Mouse (Mus musculus) ES-E14 (cell line): ENCODE results near the gene Srsf3. TPM values are rescaled to one million over a fixed set of nuclear protein-coding genes. Genes with fewer than 3 reads are reported as not detected.
A peak's percentile ranks its signal among the peaks of the same experiment; 100 is the strongest.

Experiments used
- DNase-seq: peaks from one replicate; pipeline ENCODE4 v3.0.0-alpha.2; 2013; ENCODE audit warnings: low read depth, low spot score
- H3K27ac ChIP-seq: 2 replicates; pipeline ENCODE4 v1.5.1; 2012; ENCODE audit warnings: low read depth, mild to moderate bottlenecking, low read length, moderate library complexity, mixed read lengths; ENCODE audit not compliant: poor library complexity, insufficient read depth, severe bottlenecking
- H3K36me3 ChIP-seq: 2 replicates; pipeline ENCODE4 v1.6.1; 2012; ENCODE audit warnings: mild to moderate bottlenecking, low read length, moderate library complexity, mixed read lengths; ENCODE audit not compliant: control insufficient read depth, poor library complexity, insufficient read depth, severe bottlenecking
- H3K4me1 ChIP-seq, 2 experiments: fragments of 150-350 bp in 1 of 2; sonication (generic) in 1 of 2; 2 replicates each; pipeline ENCODE4 v1.6.1; 2012; ENCODE audit warnings: low read length in 2 of 2, mild to moderate bottlenecking in 1 of 2, mixed read lengths in 1 of 2; ENCODE audit not compliant: control insufficient read depth in 2 of 2, insufficient read depth in 2 of 2, poor library complexity in 1 of 2
- H3K4me3 ChIP-seq, 2 experiments: fragments of 150-350 bp in 1 of 2; sonication (generic) in 1 of 2; 2 replicates each; pipeline ENCODE4 v1.5.1; 2012; ENCODE audit warnings: low read length in 2 of 2, low read depth in 1 of 2, mild to moderate bottlenecking in 1 of 2, mixed read lengths in 1 of 2; ENCODE audit not compliant: insufficient read depth in 1 of 2, poor library complexity in 1 of 2, severe bottlenecking in 1 of 2
- H3K9ac ChIP-seq: 2 replicates; pipeline ENCODE4 v1.6.1; 2012; ENCODE audit warnings: low read depth, mild to moderate bottlenecking, low read length, mixed read lengths; ENCODE audit not compliant: poor library complexity, insufficient read depth, severe bottlenecking
- H3K9me3 ChIP-seq: fragments of 150-350 bp; sonication (generic); 2 replicates; pipeline ENCODE4 v1.6.1; 2012; ENCODE audit warnings: low read depth, mild to moderate bottlenecking, low read length; ENCODE audit not compliant: control insufficient read depth, insufficient read depth
- CHD2 ChIP-seq: IDR thresholded peaks from 2 replicates; pipeline ENCODE4 v1.6.1; 2014; ENCODE audit warnings: mild to moderate bottlenecking, low read depth, low read length, inconsistent platforms
- HCFC1 ChIP-seq: IDR thresholded peaks from 2 replicates; pipeline ENCODE4 v1.6.1; 2012; ENCODE audit warnings: low read length, inconsistent platforms, borderline replicate concordance; ENCODE audit not compliant: insufficient read depth
- MAFK ChIP-seq: IDR thresholded peaks from 2 replicates; pipeline ENCODE4 v1.6.1; 2014; ENCODE audit warnings: mild to moderate bottlenecking, low read depth, low read length, inconsistent platforms; ENCODE audit not compliant: insufficient read depth
- ZC3H11A ChIP-seq: IDR thresholded peaks from 2 replicates; pipeline ENCODE4 v1.6.1; 2012; ENCODE audit warnings: low read depth, mild to moderate bottlenecking, inconsistent platforms, low read length, borderline replicate concordance
- ZNF384 ChIP-seq: IDR thresholded peaks from 2 replicates; pipeline ENCODE4 v1.6.1; 2012; ENCODE audit warnings: low read depth, low read length, inconsistent platforms
- in situ Hi-C, 2 experiments: fragments of 600-800 bp; cut with MboI; formaldehyde crosslinking; loops; one replicate each; pipeline ENCODE4 v1.15.1; 2025; ENCODE audit warnings: low sequenced_read_pairs in 2 of 2, inconsistent platforms in 1 of 2; ENCODE audit not compliant: unreplicated experiment in 2 of 2
- total RNA-seq: library from RNA; depleted of rRNA; stranded (reverse); fragments of 300-350 nt; gene quantifications from 2 replicates; pipeline ENCODE4 v1.2.3, GENCODE M21; 2012

Srsf3 gene
- total RNA-seq, 1 experiment, result 317 TPM

DNA sequence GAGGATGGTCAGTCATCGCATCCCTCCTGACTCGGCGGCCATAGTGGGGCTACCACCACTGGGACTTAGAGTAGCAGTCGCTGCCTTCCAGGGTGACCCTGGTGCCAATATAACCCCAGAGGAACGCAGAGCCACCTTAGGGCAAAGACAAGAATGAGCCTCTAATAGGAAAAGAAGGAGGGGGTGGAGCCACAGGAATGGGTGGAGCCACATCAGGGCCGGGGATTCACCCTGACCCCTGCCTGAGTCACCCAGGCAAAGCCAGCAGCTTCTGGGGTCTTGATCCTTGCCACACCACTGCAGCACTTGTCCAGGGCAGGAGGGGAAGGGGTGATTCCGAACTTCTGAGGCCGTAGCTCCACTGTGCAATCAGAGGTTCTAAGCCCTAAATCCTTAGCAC is 51.2 kb downstream of the Srsf3 start:
- in situ Hi-C loops, result no loop called here
- Histone ChIP-seq H3K27ac (no peak overlapping the region), H3K36me3 (no peaks in the 10 kb centered on the region), H3K9ac (0 out of 2 replicates have a peak overlapping the region, but pooled peaks have one; percentile 13), H3K9me3 (no peaks in the 10 kb centered on the region), H3K4me3 (peak overlapping the region in 1 of 2 experiments; percentile 33; a peak in 1 of 4 replicates), H3K4me1 (peaks cover 6 to 20% of the 10 kb centered on the region in 2 experiments)
- TF ChIP-seq ZNF384 (no peak), CHD2 (no peak), ZC3H11A (no peak)
- no peak for DNase-seq

DNA sequence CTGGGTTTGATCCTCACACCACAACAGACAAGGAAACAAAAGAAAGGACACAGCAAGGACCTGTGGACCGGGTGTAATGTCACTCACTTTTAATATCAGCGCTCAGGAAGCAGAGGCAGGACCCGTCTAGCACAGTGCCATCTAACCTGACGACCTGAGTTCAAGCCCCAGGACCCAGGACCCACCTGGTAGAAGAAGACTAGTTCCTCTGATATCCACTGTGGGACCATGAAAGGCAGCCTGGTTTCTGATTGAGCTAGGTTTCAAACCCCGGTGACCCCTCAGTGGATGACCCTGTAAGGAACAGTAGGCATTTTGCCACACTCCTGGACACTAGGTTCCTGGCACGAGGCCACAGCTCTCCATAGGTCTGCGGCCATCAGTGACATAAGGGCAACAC is 52.2 kb downstream of the Srsf3 start:
- H3K4me1 ChIP-seq, result peaks cover 3 to 20% of the 10 kb centered on the region in 2 experiments; a peak in 3 of 4 replicates
- H3K36me3 ChIP-seq, result no peaks in the 10 kb centered on the region
- no peaks in the 10 kb centered on the region for H3K9me3 ChIP-seq
- no peak overlapping the region for H3K4me3 ChIP-seq
- no peak for DNase-seq
- in situ Hi-C loops, result no loop called here
- H3K9ac ChIP-seq, result no peak overlapping the region
- no peak for TF ChIP-seq CHD2
- no peak for TF ChIP-seq ZC3H11A
- TF ChIP-seq ZNF384, result no peak
- no peak for TF ChIP-seq HCFC1
- TF ChIP-seq MAFK, result no peak
- no peak overlapping the region for H3K27ac ChIP-seq

DNA sequence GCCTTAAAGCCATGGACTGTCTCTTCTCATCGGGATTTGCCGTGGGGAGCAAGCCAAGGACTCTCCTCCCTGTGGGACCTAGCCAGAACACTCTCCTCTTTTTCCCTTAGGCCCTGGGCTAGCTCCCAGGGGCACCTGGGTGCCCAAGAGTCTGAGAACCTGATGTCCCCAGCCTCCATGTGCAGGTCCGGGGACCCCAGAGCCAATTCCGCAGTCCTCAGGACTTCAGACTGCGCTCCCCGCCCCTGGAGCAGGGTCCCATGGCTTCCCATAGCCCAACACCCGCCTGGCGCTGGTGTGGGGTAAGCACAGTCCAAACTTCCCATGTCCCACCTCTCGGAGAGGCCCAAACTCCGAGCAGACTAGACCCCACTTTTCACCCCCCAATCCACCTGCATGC is 52.8 kb downstream of the Srsf3 start:
- H3K4me3 ChIP-seq, result no peak overlapping the region
- peaks cover 3 to 24% of the 10 kb centered on the region in 2 experiments; a peak in 3 of 4 replicates for H3K4me1 ChIP-seq
- DNase-seq, result no peak
- H3K9me3 ChIP-seq, result no peaks in the 10 kb centered on the region
- no peaks in the 10 kb centered on the region for H3K36me3 ChIP-seq
- in situ Hi-C loops, result no loop called here
- no peak overlapping the region for H3K27ac ChIP-seq
- H3K9ac ChIP-seq, result no peak overlapping the region
- TF ChIP-seq CHD2 (no peak), MAFK (no peak), ZC3H11A (no peak), ZNF384 (no peak), HCFC1 (no peak)

DNA sequence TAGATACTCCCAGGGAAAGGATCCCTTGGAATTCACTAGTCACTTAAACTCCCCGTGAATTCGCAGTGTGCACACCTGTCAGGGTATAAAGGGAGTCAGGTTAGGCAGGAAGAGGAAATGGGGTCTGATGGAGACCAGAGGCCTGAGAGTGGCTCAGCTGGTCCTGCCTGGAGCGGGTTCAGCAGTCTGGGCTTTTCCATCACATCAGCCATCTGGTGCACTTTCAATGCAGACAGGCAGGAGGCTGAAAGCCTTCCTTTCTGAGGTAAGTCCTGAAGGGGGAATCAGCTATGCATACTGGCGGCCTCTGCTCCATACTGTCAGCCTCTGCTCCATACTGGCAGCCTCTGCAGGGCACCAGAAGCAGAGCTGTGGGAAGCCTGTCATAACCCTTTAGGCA is 54.5 kb downstream of the Srsf3 start:
- Histone ChIP-seq H3K27ac (no peak overlapping the region), H3K9ac (no peak overlapping the region), H3K4me1 (peaks cover 0 to 18% of the 10 kb centered on the region in 2 experiments; a peak in 2 of 4 replicates), H3K9me3 (no peaks in the 10 kb centered on the region), H3K4me3 (no peak overlapping the region), H3K36me3 (no peaks in the 10 kb centered on the region)
- TF ChIP-seq MAFK (no peak), ZNF384 (peak; percentile 47; the same call in 1 of the 2 replicates)
- in situ Hi-C loops, result no loop called here
- no peak for DNase-seq

GRCm38 (mm10) chr17:29090776-29091175 is 58.3 kb downstream of the Srsf3 start, which contains the start of gene Cdkn1a:
Cdkn1a (plus strand) TSS chr17:29090976.
- peaks cover 0 to 7% of the 10 kb centered on the region in 2 experiments; a peak in 1 of 4 replicates for H3K4me1 ChIP-seq
- H3K9ac ChIP-seq, result no peak within 1 kb of the TSS; the same call in 1 of the 2 replicates
- DNase-seq, result no peak
- in situ Hi-C loops, result loop anchor here (5.0 to 10.0 kb wide), 2 partner anchors 43 to 46 kb away; no protein-coding TSS in a partner anchor
- peak within 1 kb of the TSS; percentile 74 for H3K27ac ChIP-seq
- TF ChIP-seq ZNF384 (no peak), CHD2 (no peak), ZC3H11A (no peak), HCFC1 (no peak), MAFK (no peak)
- H3K9me3 ChIP-seq, result no peaks in the 10 kb centered on the region
- no peaks in the 10 kb centered on the region for H3K36me3 ChIP-seq
- peak within 1 kb of the TSS in 1 of 2 experiments; percentile 11; a peak in 1 of 4 replicates for H3K4me3 ChIP-seq
